Mouse (Mus musculus) kidney, adult 2 months (tissue): ENCODE data around the gene Prkce.

Source experiments
- CTCF ChIP-seq: fragments of 200-500 bp; conservative IDR thresholded peaks from 2 replicates; pipeline ENCODE4 v1.5.1; 2011; ENCODE audit warnings: low read depth, mild to moderate bottlenecking, control low read depth, low read length, moderate library complexity, mixed read lengths; ENCODE audit not compliant: insufficient read depth, insufficient read length
- POLR2A ChIP-seq: fragments of 200-500 bp; IDR thresholded peaks from one replicate; pipeline ENCODE4 v1.6.1; 2011; ENCODE audit warnings: low read depth, low read length, control low read depth

DNA sequence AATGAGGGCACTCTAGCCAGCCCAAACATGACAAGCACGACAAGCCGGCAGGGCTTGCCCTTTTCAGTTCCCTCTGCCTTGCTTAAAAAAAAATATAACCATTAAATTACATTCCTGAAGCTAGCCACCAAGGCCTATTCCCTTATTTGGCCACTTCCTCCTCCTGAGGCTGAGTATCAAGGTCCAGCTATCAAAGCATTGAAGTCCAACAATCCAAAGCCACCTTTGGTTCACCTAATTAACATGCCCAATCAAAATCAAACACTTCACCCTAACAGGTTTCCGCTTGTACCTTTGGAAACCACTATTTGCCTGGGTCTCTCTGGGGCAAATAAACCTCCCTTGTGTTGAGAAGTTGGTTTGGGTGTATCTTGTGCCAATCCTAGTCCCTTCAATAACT lies 392.9 kb downstream of the Prkce start:
- TF ChIP-seq CTCF (no peak), POLR2A (no peak)
